Mouse (Mus musculus): ENCODE data around the gene Sgcd.
"Not testable (repeated sequence)": the region's sequence is repeated elsewhere in the genome, so short reads cannot be mapped to it uniquely, and the experiment has no call there.

Gene Sgcd

DNA sequence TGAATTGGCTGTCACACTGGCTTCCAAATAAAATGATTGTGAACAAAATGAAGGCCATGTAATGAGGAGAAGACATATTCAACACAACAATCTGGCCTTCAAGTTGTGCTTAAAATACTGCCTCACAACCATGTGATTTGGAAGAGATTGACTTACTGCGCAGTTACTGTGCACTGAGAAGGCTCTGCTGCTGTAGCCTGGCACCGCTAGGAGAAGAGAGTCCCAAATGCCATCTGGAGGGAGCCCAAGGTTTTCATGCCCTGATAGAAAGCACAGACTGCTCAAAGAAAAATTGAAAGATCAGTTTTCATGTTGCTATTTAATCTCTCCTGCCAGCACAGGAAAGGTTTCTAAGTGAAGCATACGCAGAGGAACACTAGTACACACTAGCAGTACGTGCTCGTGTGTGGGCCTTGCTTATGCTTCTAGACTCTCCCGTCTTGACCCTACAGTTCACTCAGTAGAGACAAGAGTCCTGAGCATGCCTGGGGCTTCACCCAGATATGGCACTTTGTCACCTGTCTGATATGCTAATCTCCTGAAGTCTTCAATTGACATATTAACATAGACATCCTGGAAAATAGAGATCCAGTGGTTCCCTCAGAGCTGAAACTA, 184.6 kb downstream of the Sgcd start:
- CTCF ChIA-PET, result no interaction called here
- POLR2A ChIA-PET, result no interaction called here

- CTCF ChIA-PET, result no interaction called here
- POLR2A ChIA-PET, result no interaction called here
Observed at GRCm38 (mm10) chr11:47777916-47778226, 210.9 kb downstream of the Sgcd start.

DNA sequence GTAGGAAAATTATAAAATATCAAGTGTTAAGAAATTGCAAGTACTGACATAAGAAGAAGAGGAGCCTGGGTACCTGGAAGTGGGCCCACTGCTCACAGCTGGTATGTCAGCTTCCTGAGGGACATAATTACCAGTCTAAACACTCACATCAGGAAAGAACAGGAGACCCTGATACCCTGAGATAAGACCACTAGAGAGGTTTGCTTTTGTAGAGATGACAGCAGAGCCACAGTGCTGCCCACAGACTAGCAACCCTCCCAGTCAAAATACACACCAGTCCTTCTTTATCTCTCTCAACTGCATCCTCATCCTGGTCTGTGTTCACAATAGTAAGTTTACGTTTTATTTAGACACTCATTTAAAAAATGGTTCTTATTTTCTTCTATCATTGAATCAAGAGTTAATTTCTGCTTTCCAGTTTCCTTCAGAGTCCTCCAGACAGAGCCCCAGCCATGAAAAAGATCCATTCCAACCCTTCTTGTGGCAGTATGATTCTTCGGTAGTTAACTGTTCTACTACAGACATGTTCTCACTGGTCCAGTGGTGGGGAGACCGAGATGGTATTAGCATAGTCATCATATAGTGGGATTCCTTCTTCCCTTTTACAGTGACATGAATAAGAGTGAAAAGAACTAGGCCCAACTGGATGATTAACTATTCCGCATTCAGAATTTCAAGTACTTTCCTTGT, 211.4 kb downstream of the Sgcd start:
- ChIA-PET CTCF (no interaction called here), POLR2A (no interaction called here)

GRCm38 (mm10) chr11:47776019-47776418, 212.8 kb downstream of the Sgcd start:
- ChIA-PET POLR2A (interaction anchor here in 1 of 4 experiments (0.6 kb wide), 1 partner anchor 17 kb away, joined by 4 read pairs; no protein-coding TSS in a partner anchor), CTCF (interaction anchor here in 1 of 4 experiments (0.7 kb wide), 1 partner anchor 619 kb away, joined by 4 read pairs; no protein-coding TSS in a partner anchor)

DNA sequence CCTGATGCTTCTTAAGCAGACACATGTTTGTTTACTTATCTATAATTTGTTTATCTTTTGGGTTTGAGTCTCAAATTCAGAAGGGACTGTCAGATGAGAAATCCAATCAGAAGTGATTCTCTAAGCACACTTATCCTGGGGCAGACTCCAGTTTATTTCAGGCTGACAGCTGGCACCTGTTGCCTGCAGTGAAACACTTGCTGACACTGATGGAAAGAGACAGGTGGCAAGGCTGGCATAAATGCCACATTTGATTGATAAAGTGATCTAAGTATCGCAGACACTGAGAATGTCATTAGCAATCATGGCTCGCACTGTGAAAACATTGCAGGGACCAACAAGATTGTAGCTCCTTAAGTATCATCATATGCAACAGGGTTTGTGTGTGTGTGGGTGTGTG, 222.9 kb downstream of the Sgcd start:
- POLR2A ChIA-PET, result no interaction called here
- CTCF ChIA-PET, result no interaction called here

GRCm38 (mm10) chr11:47763569-47763968, 225.2 kb downstream of the Sgcd start:
- CTCF ChIA-PET, result not testable (repeated sequence)

GRCm38 (mm10) chr11:47759015-47759414, 229.8 kb downstream of the Sgcd start:
- ChIA-PET CTCF (no interaction called here), POLR2A (interaction anchor here in 1 of 4 experiments (0.6 kb wide), 1 partner anchor 17 kb away, joined by 4 read pairs; no protein-coding TSS in a partner anchor)

More at GRCm38 (mm10) chr11:47763569-47763968, 225.2 kb downstream of the Sgcd start:
- POLR2A ChIA-PET, result not testable (repeated sequence)

- POLR2A ChIA-PET, result no interaction called here
- CTCF ChIA-PET, result no interaction called here
Observed at GRCm38 (mm10) chr11:47742806-47743205, 246.0 kb downstream of the Sgcd start.

DNA sequence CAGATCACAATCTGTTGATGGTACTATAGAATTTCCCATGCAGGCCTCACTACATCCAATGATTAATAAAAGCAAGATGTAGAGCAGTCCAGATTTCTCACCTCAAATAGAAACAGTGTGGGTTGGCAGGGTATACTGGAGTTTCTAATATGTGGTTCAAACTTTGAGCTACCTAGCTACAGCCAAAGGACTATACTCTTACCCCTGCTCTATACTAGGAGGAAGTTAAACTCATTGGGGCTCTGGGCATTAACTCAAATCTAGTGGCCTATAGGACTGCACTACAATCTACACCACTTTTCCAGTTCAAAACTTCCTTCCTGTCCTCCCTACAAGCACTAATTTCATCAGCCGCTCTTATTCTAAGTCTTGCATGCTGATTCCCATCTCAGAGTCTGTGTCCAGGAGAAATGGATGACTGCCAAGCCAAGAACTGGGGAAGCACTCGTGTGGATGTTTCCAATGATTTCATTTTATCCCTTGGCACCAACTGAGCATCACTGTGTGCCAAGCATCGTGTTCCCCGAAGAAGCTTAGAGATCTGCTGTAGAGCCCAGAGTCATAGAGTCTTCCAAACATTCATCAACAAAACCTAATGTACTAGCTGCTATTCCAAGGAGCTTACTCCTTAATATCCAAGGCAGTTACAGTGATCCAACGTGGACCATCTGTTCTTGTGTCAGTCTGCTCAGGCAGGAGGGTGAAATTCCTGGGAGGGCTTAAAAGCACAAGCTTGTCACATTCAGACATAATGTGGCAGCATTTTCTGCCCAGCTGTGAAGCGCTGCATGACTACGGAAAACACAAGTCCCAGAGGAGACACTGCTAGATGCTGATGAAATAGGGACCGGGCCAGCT, 283.6 kb downstream of the Sgcd start:
- ChIA-PET CTCF (interaction anchor here in 1 of 4 experiments (0.6 kb wide), 1 partner anchor 30 kb away, joined by 4 read pairs; no protein-coding TSS in a partner anchor), POLR2A (no interaction called here)

DNA sequence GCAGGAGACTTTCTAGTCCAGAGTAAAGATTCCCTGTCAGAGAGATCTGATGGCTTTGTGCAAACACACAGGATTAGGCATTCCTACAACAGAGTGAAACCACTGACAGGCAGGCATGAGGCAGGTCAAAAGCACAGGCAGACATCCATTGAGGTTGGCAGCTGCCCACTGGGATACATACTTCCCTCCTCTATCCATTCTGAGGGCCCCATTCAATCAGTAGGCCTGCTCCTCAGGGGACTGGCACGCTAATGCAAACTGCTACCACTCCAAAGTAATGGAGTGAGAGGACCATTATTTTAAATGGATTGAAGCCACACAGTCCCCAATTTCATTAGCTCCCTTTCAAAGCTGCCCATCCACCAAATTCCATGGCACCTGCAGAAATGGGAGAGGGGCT, 293.2 kb downstream of the Sgcd start:
- ChIA-PET CTCF (no interaction called here), POLR2A (interaction anchor here in 1 of 4 experiments (0.5 kb wide), 1 partner anchor 936 kb away, joined by 3 read pairs; no protein-coding TSS in a partner anchor)

DNA sequence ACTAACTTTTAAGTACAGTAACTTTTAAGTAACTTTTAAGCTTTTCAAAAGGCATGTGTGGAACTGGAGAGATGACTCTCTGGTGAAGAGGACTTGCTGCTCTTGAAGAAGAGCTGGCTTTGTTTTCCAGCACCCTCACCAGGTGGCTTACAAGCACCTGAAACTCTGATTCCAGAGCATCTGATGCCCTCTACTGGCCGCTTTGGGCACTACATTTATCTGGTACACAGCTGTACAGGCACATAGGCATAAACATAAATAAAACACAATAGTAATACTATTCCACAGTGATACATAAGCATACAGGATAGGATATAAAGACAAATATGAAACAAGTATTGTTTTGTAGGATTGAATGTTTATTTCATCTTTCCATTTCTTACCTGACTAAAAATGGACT, 330.6 kb downstream of the Sgcd start:
- ChIA-PET POLR2A (no interaction called here), CTCF (interaction anchor here (0.6 to 1.1 kb wide), 14 partner anchors 9 to 1500 kb away, joined by 3 to 7 read pairs (median 3); no protein-coding TSS in a partner anchor)

DNA sequence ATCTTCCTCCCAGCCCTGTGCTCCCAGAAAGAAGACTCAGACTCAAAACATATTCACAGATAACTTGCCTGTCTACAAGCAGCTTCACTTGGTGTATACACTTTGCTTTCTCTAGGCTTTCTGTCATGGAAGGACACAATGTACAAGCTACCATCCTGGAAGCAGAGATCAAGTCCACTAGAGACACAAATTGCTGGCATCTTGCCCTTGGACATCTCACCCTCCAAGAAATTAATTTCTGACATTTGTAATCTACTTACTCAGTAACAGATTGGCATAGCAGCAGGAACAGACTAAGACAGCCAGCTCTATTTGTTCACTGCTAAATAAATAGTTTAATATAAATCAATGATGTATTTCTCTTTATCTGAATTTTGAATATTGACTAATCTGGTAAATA, 342.9 kb downstream of the Sgcd start:
- POLR2A ChIA-PET, result interaction anchor here in 1 of 4 experiments (0.5 kb wide), 1 partner anchor 242 kb away, joined by 3 read pairs; no protein-coding TSS in a partner anchor

DNA sequence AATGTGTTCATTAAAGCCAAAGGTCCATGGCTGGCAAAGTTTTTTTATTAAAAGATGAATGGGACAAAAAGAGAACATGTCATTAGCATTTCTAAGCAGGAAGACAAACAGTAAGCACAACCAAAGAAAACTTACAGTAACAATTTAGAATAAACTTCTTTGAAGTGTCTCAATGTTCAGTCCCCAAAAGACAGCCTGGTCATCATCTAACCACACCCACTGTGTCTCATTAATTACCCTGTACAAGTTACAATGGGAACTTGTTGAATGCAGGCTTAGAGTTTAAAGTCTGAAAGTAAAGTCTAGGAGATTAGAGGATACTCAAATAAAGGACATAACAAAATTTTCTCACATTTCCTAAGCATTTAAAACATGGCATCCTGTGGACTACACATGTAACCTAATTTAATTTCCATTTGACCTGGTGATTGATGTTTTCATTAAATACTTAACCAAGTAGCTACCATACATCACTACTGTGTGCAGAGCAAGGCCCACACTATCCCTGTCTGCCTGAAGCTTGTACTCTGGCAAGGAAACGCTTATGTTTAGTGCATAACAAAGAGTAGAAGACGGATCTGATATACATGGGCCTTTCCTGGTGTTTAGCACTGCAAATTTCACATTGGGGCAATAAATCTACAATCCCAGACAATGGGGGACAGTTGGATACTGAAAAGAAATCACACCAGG, 347.1 kb downstream of the Sgcd start:
- CTCF ChIA-PET, result interaction anchor here in 1 of 4 experiments (1.5 kb wide), 1 partner anchor 16 kb away, joined by 4 read pairs; no protein-coding TSS in a partner anchor
- POLR2A ChIA-PET, result interaction anchor here in 1 of 4 experiments (0.7 to 0.9 kb wide), 2 partner anchors 9 to 107 kb away, joined by 3 read pairs; no protein-coding TSS in a partner anchor

More for the DNA sequence above, 342.9 kb downstream of the Sgcd start:
- CTCF ChIA-PET, result interaction anchor here in 1 of 4 experiments (1.2 kb wide), 1 partner anchor 12 kb away, joined by 3 read pairs; no protein-coding TSS in a partner anchor

GRCm38 (mm10) chr11:47640556-47640955, 348.2 kb downstream of the Sgcd start:
- ChIA-PET CTCF (interaction anchor here in 2 of 4 experiments (0.8 to 1.5 kb wide), 2 partner anchors 17 to 18 kb away, joined by 4 read pairs; no protein-coding TSS in a partner anchor), POLR2A (no interaction called here)

- CTCF ChIA-PET, result no interaction called here
Observed at GRCm38 (mm10) chr11:47630186-47630585, 358.6 kb downstream of the Sgcd start.

DNA sequence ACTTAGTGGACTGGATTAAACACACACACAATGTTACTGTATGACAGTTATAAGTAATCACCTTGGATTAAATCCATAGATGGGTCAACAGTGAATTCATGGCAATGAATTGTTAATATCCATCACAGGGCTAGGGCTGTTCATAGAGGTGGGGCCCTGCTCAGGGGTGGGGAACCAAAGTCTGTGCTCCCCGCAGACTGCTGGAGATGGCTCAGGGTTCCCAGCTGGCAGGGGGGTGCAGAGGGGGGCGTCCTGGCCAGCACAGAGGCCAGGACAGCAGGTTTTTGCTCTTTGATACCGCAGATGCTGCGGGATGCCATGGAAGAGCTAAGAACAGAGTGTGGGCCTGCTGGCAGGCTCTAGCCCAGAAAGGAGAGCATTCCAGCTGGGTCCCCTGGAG, 378.9 kb downstream of the Sgcd start:
- POLR2A ChIA-PET, result no interaction called here
- CTCF ChIA-PET, result interaction anchor here in 1 of 4 experiments (0.6 kb wide), 1 partner anchor 10 kb away, joined by 4 read pairs; no protein-coding TSS in a partner anchor

More at GRCm38 (mm10) chr11:47630186-47630585, 358.6 kb downstream of the Sgcd start:
- POLR2A ChIA-PET, result no interaction called here

- ChIA-PET POLR2A (no interaction called here), CTCF (no interaction called here)
Observed at GRCm38 (mm10) chr11:47574635-47575034, 414.1 kb downstream of the Sgcd start.

GRCm38 (mm10) chr11:47568488-47568887, 420.3 kb downstream of the Sgcd start:
- ChIA-PET CTCF (no interaction called here), POLR2A (no interaction called here)

- CTCF ChIA-PET, result no interaction called here
- POLR2A ChIA-PET, result no interaction called here
Observed at GRCm38 (mm10) chr11:47566156-47566555, 422.6 kb downstream of the Sgcd start.

Measured in embryonic stem cell, embryonic (primary cell).